Mouse (Mus musculus) erythroblast, adult 5-6 weeks (primary cell): Measurements from ENCODE around the gene Eif3c. TPM values are rescaled to one million over a fixed set of nuclear protein-coding genes. Genes with fewer than 3 reads are reported as not detected.

Experiments
- ATAC-seq: replicated peaks from 2 replicates; pipeline ENCODE4 v1.8.0; 2016; ENCODE audit warnings: moderate number of reproducible peaks, mild to moderate bottlenecking, moderate TSS enrichment, inconsistent platforms; ENCODE audit not compliant: poor library complexity, low FRiP score, severe bottlenecking
- total RNA-seq, 2 experiments: library from RNA; stranded (forward) in 1 of 2; stranded (reverse) in 1 of 2; fragments of 150-400 nt in 1 of 2; fragments of 200-764, 138-1000 nt in 1 of 2; gene quantifications; 2 replicates each; pipeline versions ENCODE4 v1.2.3 to v1.2.4; 2015 to 2017; ENCODE audit warnings: low replicate concordance in 2 of 2

Eif3c gene
- total RNA-seq (2015; ENCODE audit: low replicate concordance): 44.2 and 57.9 TPM in 2 replicates
- 79.4 and 87.0 TPM in 2 replicates for total RNA-seq (2017; ENCODE audit: low replicate concordance)

- peak; percentile 94 for ATAC-seq
These were observed at the start of gene Eif3c for GRCm38 (mm10) chr7:126566094-126566765. Eif3c (minus strand) TSS chr7:126566411.

GRCm38 (mm10) chr7:126612736-126613135 is 46.5 kb upstream of the Eif3c start:
- no peak for ATAC-seq

GRCm38 (mm10) chr7:126607796-126608195 is 41.6 kb upstream of the Eif3c start:
- no peak for ATAC-seq

- no peak for ATAC-seq
These were observed 40.9 kb upstream of the Eif3c start for GRCm38 (mm10) chr7:126607064-126607463.

- no peak for ATAC-seq
These were observed 40.4 kb upstream of the Eif3c start for GRCm38 (mm10) chr7:126606611-126607010.

GRCm38 (mm10) chr7:126602650-126603049 is 36.4 kb upstream of the Eif3c start:
- ATAC-seq: no peak

GRCm38 (mm10) chr7:126601896-126602295 is 35.7 kb upstream of the Eif3c start:
- no peak for ATAC-seq

- ATAC-seq: no peak
These were observed 32.7 kb upstream of the Eif3c start for GRCm38 (mm10) chr7:126598919-126599318.

GRCm38 (mm10) chr7:126596414-126596813 is 30.2 kb upstream of the Eif3c start:
- no peak for ATAC-seq

- no peak for ATAC-seq
These were observed 29.7 kb upstream of the Eif3c start for GRCm38 (mm10) chr7:126595890-126596289.

GRCm38 (mm10) chr7:126594862-126595561 is 28.8 kb upstream of the Eif3c start, which contains the start of gene Il27:
Il27 (minus strand) TSS chr7:126594941.
- no peak for ATAC-seq

- no peak for ATAC-seq
These were observed 21.6 kb upstream of the Eif3c start for GRCm38 (mm10) chr7:126587779-126588178.

GRCm38 (mm10) chr7:126586839-126587238 is 20.6 kb upstream of the Eif3c start:
- ATAC-seq: no peak

- ATAC-seq: no peak
These were observed 19.5 kb upstream of the Eif3c start, which contains the start of gene Cln3 for GRCm38 (mm10) chr7:126585717-126586116. Cln3 (minus strand) TSS chr7:126585817.

GRCm38 (mm10) chr7:126584506-126584977 is 18.3 kb upstream of the Eif3c start, which contains the start of gene Apobr:
Apobr (plus strand) TSS chr7:126584942.
- ATAC-seq: no peak

GRCm38 (mm10) chr7:126583761-126584160 is 17.6 kb upstream of the Eif3c start:
- no peak for ATAC-seq

GRCm38 (mm10) chr7:126583251-126583709 is 17.1 kb upstream of the Eif3c start:
- ATAC-seq: peak; percentile 80

- ATAC-seq: no peak
These were observed 16.5 kb upstream of the Eif3c start for GRCm38 (mm10) chr7:126582759-126583158.

- no peak for ATAC-seq
These were observed 15.4 kb upstream of the Eif3c start for GRCm38 (mm10) chr7:126581661-126582060.

- no peak for ATAC-seq
These were observed 13.0 kb upstream of the Eif3c start for GRCm38 (mm10) chr7:126579172-126579571.

GRCm38 (mm10) chr7:126576946-126577345 is 10.7 kb upstream of the Eif3c start:
- ATAC-seq: peak; percentile 64
